Mouse (Mus musculus) forebrain, embryonic 11.5 days (tissue): Measurements from ENCODE around the gene Kcnk3. TPM values are rescaled to one million over a fixed set of nuclear protein-coding genes. Genes with fewer than 3 reads are reported as not detected.

ENCODE experiments used
- ATAC-seq: fragments of 200-750 bp; cut with Nextera tagmentation; replicated peaks from 2 replicates; pipeline ENCODE4 v1.8.0; 2017; ENCODE audit warnings: moderate TSS enrichment; ENCODE audit not compliant: low FRiP score
- DNase-seq: peaks from one replicate; pipeline ENCODE4 v3.0.0-alpha.2; 2017; ENCODE audit warnings: low spot score
- H3K27ac ChIP-seq: fragments of 300-500 bp; sonication (generic); 2 replicates; pipeline ENCODE4 v1.5.1; 2014; ENCODE audit warnings: low read depth, low read length
- H3K27me3 ChIP-seq: fragments of 300-500 bp; sonication (generic); 2 replicates; pipeline ENCODE4 v1.6.1; 2014; ENCODE audit warnings: mild to moderate bottlenecking, low read length, mixed read lengths; ENCODE audit not compliant: control insufficient read depth, insufficient read depth
- H3K36me3 ChIP-seq: fragments of 300-500 bp; sonication (generic); 2 replicates; pipeline ENCODE4 v1.6.1; 2014; ENCODE audit warnings: mild to moderate bottlenecking, low read length, moderate library complexity, mixed read lengths; ENCODE audit not compliant: control insufficient read depth, insufficient read depth
- H3K4me1 ChIP-seq: fragments of 300-500 bp; sonication (generic); replicated peaks from 2 replicates; pipeline ENCODE4 v1.6.1; 2014; ENCODE audit warnings: low read length, mixed read lengths; ENCODE audit not compliant: control insufficient read depth, insufficient read depth
- H3K4me2 ChIP-seq: fragments of 300-500 bp; sonication (generic); 2 replicates; pipeline ENCODE4 v1.6.1; 2014; ENCODE audit warnings: low read depth, mild to moderate bottlenecking, low read length, moderate library complexity, mixed read lengths; ENCODE audit not compliant: severe bottlenecking
- H3K4me3 ChIP-seq: fragments of 300-500 bp; sonication (generic); 2 replicates; pipeline ENCODE4 v1.5.1; 2014; ENCODE audit warnings: low read depth, low read length
- H3K9ac ChIP-seq: fragments of 300-500 bp; sonication (generic); 2 replicates; pipeline ENCODE4 v1.6.1; 2014; ENCODE audit warnings: low read length
- H3K9me3 ChIP-seq: fragments of 300-500 bp; sonication (generic); 2 replicates; pipeline ENCODE4 v1.6.1; 2016; ENCODE audit warnings: low read length, mixed read lengths; ENCODE audit not compliant: control insufficient read depth
- WGBS: fragments of 180-500 bp; shearing (Covaris S2); extraction: QIAGEN DNeasy Blood & Tissue Kit; methylation state at CpG from one replicate; pipeline ENCODE4 v1.1.7; 2014; 5-methylcytosine and 5-hydroxymethylcytosine counted together
- microRNA-seq: library from miRNA; unstranded; fragments of <30 nt; microRNA quantifications from one replicate; pipeline ENCODE4, GENCODE M21; 2016; ENCODE audit not compliant: insufficient number of aligned reads
- polyA plus RNA-seq: library from polyadenylated mRNA; unstranded; fragments of >200 nt; fragmentation: Nextera tagmentation; extraction: Ambion mirVana; gene quantifications from 2 replicates; pipeline ENCODE4 v1.2.1, GENCODE M21; 2014

Gene Kcnk3
- polyA plus RNA-seq, 1 experiment from 2014 or later: 0.20 TPM

GRCm38 (mm10) chr5:30668637-30669495, 80.9 kb downstream of the Kcnk3 start:
- Histone ChIP-seq H3K9me3 (no peaks in the 10 kb centered on the region), H3K4me1 (peaks cover 10% of the 10 kb centered on the region; the same call in 1 of the 2 replicates), H3K27ac (no peak overlapping the region), H3K9ac (no peak overlapping the region), H3K36me3 (peaks cover 3% of the 10 kb centered on the region; the same call in 1 of the 2 replicates), H3K4me2 (peak overlapping the region; percentile 56; the same call in 1 of the 2 replicates), H3K4me3 (no peak overlapping the region; the same call in 1 of the 2 replicates), H3K27me3 (no peaks in the 10 kb centered on the region)
- ATAC-seq (no peak), DNase-seq (no peak)
- 94% methylated on average over 9 of the region's 9 CpGs for WGBS

- Histone ChIP-seq H3K4me3 (no peak overlapping the region), H3K9me3 (no peaks in the 10 kb centered on the region), H3K4me1 (peaks cover 10% of the 10 kb centered on the region; the same call in 1 of the 2 replicates), H3K9ac (no peak overlapping the region), H3K4me2 (no peak overlapping the region), H3K27me3 (no peaks in the 10 kb centered on the region), H3K36me3 (peaks cover 6% of the 10 kb centered on the region; the same call in 1 of the 2 replicates), H3K27ac (no peak overlapping the region)
- DNase-seq (no peak), ATAC-seq (no peak)
- 91% methylated on average over 3 of the region's 3 CpGs for WGBS
Measured at GRCm38 (mm10) chr5:30669496-30669830, 81.5 kb downstream of the Kcnk3 start.

- no peak overlapping the region for H3K27ac ChIP-seq
- no peak for ATAC-seq
- no peak overlapping the region for H3K9ac ChIP-seq
- H3K4me2 ChIP-seq: no peak overlapping the region
- DNase-seq: no peak
- no peaks in the 10 kb centered on the region for H3K27me3 ChIP-seq
- peaks cover 8% of the 10 kb centered on the region; the same call in 1 of the 2 replicates for H3K36me3 ChIP-seq
- no peaks in the 10 kb centered on the region for H3K9me3 ChIP-seq
- WGBS: 97% methylated on average over 7 of the region's 7 CpGs
- peaks cover 10% of the 10 kb centered on the region; the same call in 1 of the 2 replicates for H3K4me1 ChIP-seq
- H3K4me3 ChIP-seq: no peak overlapping the region
Measured at GRCm38 (mm10) chr5:30670091-30670490, 82.1 kb downstream of the Kcnk3 start.

- Histone ChIP-seq H3K9me3 (no peaks in the 10 kb centered on the region), H3K4me3 (no peak overlapping the region), H3K27me3 (no peaks in the 10 kb centered on the region), H3K27ac (no peak overlapping the region), H3K4me2 (no peak overlapping the region), H3K9ac (no peak overlapping the region), H3K36me3 (peaks cover 12% of the 10 kb centered on the region; the same call in 1 of the 2 replicates), H3K4me1 (no peaks in the 10 kb centered on the region)
- WGBS: 86% methylated on average over 7 of the region's 7 CpGs
- DNase-seq (no peak), ATAC-seq (no peak)
Measured at GRCm38 (mm10) chr5:30674001-30674400, 86.0 kb downstream of the Kcnk3 start.

Small RNA genes within 50 kb of the gene (microRNA-seq; reads per million reads assigned to microRNA genes)
- not detected for gene Mir5625

Other genes starting within 250 kb of the Kcnk3 start
- 0.09 and 0.13 TPM in 2 replicates for gene Otof, start 126.2 kb upstream of the Kcnk3 start, polyA plus RNA-seq
- gene 1700001C02Rik, start 122.1 kb upstream of the Kcnk3 start, polyA plus RNA-seq: not detected in 2 replicates
- not detected in 2 replicates for gene Cib4, start 42.3 kb upstream of the Kcnk3 start, polyA plus RNA-seq
- gene Slc35f6, start 59.8 kb downstream of the Kcnk3 start, polyA plus RNA-seq: 24.1 and 28.3 TPM in 2 replicates
- 439 and 447 TPM in 2 replicates for gene Cenpa, start 78.6 kb downstream of the Kcnk3 start, polyA plus RNA-seq
- 91.8 and 97.0 TPM in 2 replicates for gene Dpysl5, start 123.4 kb downstream of the Kcnk3 start, polyA plus RNA-seq
- gene Mapre3, start 226.5 kb downstream of the Kcnk3 start, polyA plus RNA-seq: 37.5 and 39.7 TPM in 2 replicates